Mouse (Mus musculus) megakaryocyte, embryonic 14.5 days (primary cell): Measurements from ENCODE around the gene Xkr8.

Source experiments
- FLI1 ChIP-seq: IDR thresholded peaks from 2 replicates; pipeline ENCODE4 v1.6.1; 2012; ENCODE audit warnings: low read length, inconsistent platforms, mixed read lengths
- GATA1 ChIP-seq: IDR thresholded peaks from 3 replicates; pipeline ENCODE4 v1.6.1; 2012; ENCODE audit warnings: mixed read lengths, low read length, inconsistent platforms, borderline replicate concordance

- TF ChIP-seq GATA1 = no peak
- no peak for TF ChIP-seq FLI1
Measured at GRCm38 (mm10) chr4:132676771-132677539, 55.4 kb downstream of the Xkr8 start.
